Mouse (Mus musculus) stomach, postnatal 0 days (tissue): Measurements from ENCODE around the gene Ipmk. TPM values are rescaled to one million over a fixed set of nuclear protein-coding genes. Genes with fewer than 3 reads are reported as not detected.

Source experiments
- ATAC-seq: fragments of 200-750 bp; cut with Nextera tagmentation; 2 replicates; pipeline ENCODE4 v1.8.0; 2017; ENCODE audit not compliant: low FRiP score, low TSS enrichment
- DNase-seq: peaks from one replicate; pipeline ENCODE4 v3.0.0-alpha.2; 2016; ENCODE audit warnings: low spot score
- H3K27ac ChIP-seq: fragments of 300-500 bp; sonication (generic); replicated peaks from 2 replicates; pipeline ENCODE4 v1.5.1; 2014; ENCODE audit warnings: mild to moderate bottlenecking, control low read depth
- H3K27me3 ChIP-seq: fragments of 300-500 bp; sonication (generic); 2 replicates; pipeline ENCODE4 v1.6.1; 2014; ENCODE audit warnings: low read length; ENCODE audit not compliant: control insufficient read depth, insufficient read depth
- H3K36me3 ChIP-seq: fragments of 300-500 bp; sonication (generic); 2 replicates; pipeline ENCODE4 v1.6.1; 2014; ENCODE audit warnings: low read length, mixed read lengths; ENCODE audit not compliant: control insufficient read depth, insufficient read depth
- H3K4me1 ChIP-seq: fragments of 300-500 bp; sonication (generic); replicated peaks from 2 replicates; pipeline ENCODE4 v1.6.1; 2014; ENCODE audit warnings: antibody characterized with exemption; ENCODE audit not compliant: control insufficient read depth, insufficient read depth
- H3K4me2 ChIP-seq: fragments of 300-500 bp; sonication (generic); replicated peaks from 2 replicates; pipeline ENCODE4 v1.6.1; 2014; ENCODE audit warnings: low read depth, mild to moderate bottlenecking, control low read depth, moderate library complexity
- H3K4me3 ChIP-seq: fragments of 300-500 bp; sonication (generic); 2 replicates; pipeline ENCODE4 v1.5.1; 2014; ENCODE audit warnings: low read depth, low read length, control low read depth
- H3K9ac ChIP-seq: fragments of 300-500 bp; sonication (generic); 2 replicates; pipeline ENCODE4 v1.6.1; 2014; ENCODE audit warnings: mild to moderate bottlenecking, low read length, control low read depth, mixed read lengths
- H3K9me3 ChIP-seq: fragments of 300-500 bp; sonication (generic); 2 replicates; pipeline ENCODE4 v1.6.1; 2016; ENCODE audit warnings: low read length; ENCODE audit not compliant: control insufficient read depth
- CTCF ChIP-seq: IDR thresholded peaks from 2 replicates; pipeline ENCODE4 v1.5.1; 2016; ENCODE audit warnings: antibody characterized with exemption, low read depth, mild to moderate bottlenecking, moderate library complexity
- EP300 ChIP-seq: optimal IDR thresholded peaks from 2 replicates; pipeline ENCODE3; 2016; ENCODE audit warnings: antibody characterized with exemption
- WGBS: fragments of 180-500 bp; shearing (Covaris S2); extraction: QIAGEN DNeasy Blood & Tissue Kit; methylation state at CpG from one replicate; pipeline ENCODE4 v1.1.7; 2014; 5-methylcytosine and 5-hydroxymethylcytosine counted together
- polyA plus RNA-seq: library from polyadenylated mRNA; unstranded; fragments of >200 nt; fragmentation: Nextera tagmentation; extraction: Ambion mirVana; gene quantifications from 2 replicates; pipeline ENCODE4 v1.2.1, GENCODE M21; 2015

Ipmk gene
- polyA plus RNA-seq, 1 experiment from 2014 or later = 9.0 TPM

GRCm38 (mm10) chr10:71405523-71406217 is 58.1 kb downstream of the Ipmk start:
- Histone ChIP-seq H3K4me2 (no peak overlapping the region), H3K27me3 (no peaks in the 10 kb centered on the region), H3K9ac (no peak overlapping the region), H3K36me3 (no peaks in the 10 kb centered on the region), H3K27ac (no peak overlapping the region), H3K9me3 (no peaks in the 10 kb centered on the region), H3K4me3 (no peak overlapping the region), H3K4me1 (no peaks in the 10 kb centered on the region)
- ATAC-seq (no peak), DNase-seq (no peak)
- 73% methylated on average over 5 of the region's 5 CpGs for WGBS
- no peak for TF ChIP-seq CTCF
- TF ChIP-seq EP300 = no peak

GRCm38 (mm10) chr10:71409948-71410347 is 62.4 kb downstream of the Ipmk start:
- no peak for DNase-seq
- 61% methylated on average over 5 of the region's 5 CpGs for WGBS
- Histone ChIP-seq H3K9ac (no peak overlapping the region), H3K27ac (no peak overlapping the region), H3K27me3 (no peaks in the 10 kb centered on the region), H3K4me2 (no peak overlapping the region), H3K36me3 (no peaks in the 10 kb centered on the region), H3K9me3 (no peaks in the 10 kb centered on the region), H3K4me3 (no peak overlapping the region), H3K4me1 (no peaks in the 10 kb centered on the region)
- no peak for TF ChIP-seq CTCF
- TF ChIP-seq EP300 = no peak
- no peak for ATAC-seq

- no peak for DNase-seq
- Histone ChIP-seq H3K4me2 (no peak overlapping the region), H3K27ac (no peak overlapping the region), H3K27me3 (no peaks in the 10 kb centered on the region), H3K4me3 (no peak overlapping the region), H3K9ac (no peak overlapping the region), H3K9me3 (no peaks in the 10 kb centered on the region), H3K4me1 (no peaks in the 10 kb centered on the region), H3K36me3 (no peaks in the 10 kb centered on the region)
- WGBS = 78% methylated on average over 12 of the region's 12 CpGs
- no peak for ATAC-seq
- no peak for TF ChIP-seq EP300
- no peak for TF ChIP-seq CTCF
Measured at GRCm38 (mm10) chr10:71413401-71413800, 65.8 kb downstream of the Ipmk start.

DNA sequence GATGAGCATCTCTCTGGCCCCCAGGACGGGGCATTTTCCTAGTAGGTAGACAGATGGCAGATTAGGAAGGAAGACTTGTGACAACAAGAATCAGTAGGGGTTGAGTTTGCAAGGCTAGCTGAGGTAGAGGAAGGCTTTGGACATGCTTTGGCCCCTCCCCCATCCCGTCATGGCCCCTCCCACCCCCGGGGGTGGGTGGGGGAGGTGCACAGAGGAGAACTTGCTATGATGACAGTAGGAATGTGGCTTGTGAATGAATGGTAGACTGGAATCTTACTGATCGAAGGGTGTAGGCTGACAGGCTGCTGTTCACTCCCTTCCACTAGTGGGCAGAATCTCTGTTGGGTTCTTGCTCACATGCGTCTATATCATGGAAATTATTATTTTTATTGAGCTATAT is 74.0 kb downstream of the Ipmk start:
- DNase-seq (no peak), ATAC-seq (no peak)
- Histone ChIP-seq H3K36me3 (no peaks in the 10 kb centered on the region), H3K9me3 (no peaks in the 10 kb centered on the region), H3K4me3 (no peak overlapping the region), H3K27ac (no peak overlapping the region), H3K9ac (no peak overlapping the region), H3K4me2 (no peak overlapping the region), H3K27me3 (no peaks in the 10 kb centered on the region), H3K4me1 (no peaks in the 10 kb centered on the region)
- TF ChIP-seq EP300 (no peak), CTCF (no peak)
- 52% methylated on average over 5 of the region's 5 CpGs for WGBS

DNA sequence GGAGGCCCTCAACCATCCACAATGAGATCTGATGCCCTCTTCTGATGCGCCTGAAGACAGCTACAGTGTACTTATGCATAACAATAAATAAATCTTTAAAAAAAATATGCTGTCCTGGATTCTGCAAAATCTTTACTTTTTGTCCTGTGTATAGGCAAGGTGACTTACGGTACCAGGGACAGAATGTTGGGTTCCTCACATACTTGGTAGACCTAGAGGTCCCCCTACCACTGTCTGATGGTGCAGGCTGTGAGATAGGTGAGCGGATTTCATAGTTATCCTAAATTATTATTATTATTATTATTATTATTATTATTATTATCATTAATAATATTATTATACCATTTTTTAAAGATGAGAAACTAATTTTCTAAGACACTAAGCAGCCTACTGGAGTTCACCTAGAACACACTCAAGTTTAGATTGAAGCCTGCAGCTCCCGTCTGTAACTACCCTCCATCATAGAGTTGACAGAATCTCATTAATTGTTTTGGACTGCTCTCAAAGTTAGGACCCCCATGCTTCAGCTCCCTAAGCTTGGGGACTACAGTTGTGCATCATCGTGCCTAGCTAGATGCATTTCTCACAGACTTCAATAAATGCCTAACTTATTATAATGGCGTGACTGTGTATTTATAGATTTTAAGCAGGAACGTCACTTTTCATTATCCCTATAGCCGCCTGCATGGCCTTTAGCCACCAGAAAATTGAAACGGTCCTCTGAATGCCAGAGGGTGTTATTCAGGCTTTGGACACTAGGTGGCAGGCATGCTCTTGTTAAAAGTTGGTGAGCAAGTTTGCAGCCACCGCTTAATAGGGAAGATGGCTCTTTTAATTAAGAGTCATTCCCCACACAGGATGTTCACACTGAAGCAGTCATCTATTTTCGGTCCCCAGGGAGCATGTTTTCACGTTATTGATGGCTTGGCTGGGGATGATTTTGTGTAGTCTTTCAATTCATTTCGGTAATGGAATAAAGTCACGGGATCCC is 74.8 kb downstream of the Ipmk start:
- 40% methylated on average over 14 of the region's 14 CpGs for WGBS
- peak; percentile 69 for DNase-seq
- no peak for ATAC-seq

GRCm38 (mm10) chr10:71426740-71427139 is 79.2 kb downstream of the Ipmk start:
- no peak overlapping the region for H3K9ac ChIP-seq
- no peaks in the 10 kb centered on the region for H3K4me1 ChIP-seq
- DNase-seq (no peak), ATAC-seq (no peak)
- no peaks in the 10 kb centered on the region for H3K9me3 ChIP-seq
- TF ChIP-seq CTCF (no peak), EP300 (no peak)
- H3K27ac ChIP-seq = no peak overlapping the region
- no peak overlapping the region for H3K4me2 ChIP-seq
- H3K36me3 ChIP-seq = no peaks in the 10 kb centered on the region
- H3K4me3 ChIP-seq = no peak overlapping the region
- H3K27me3 ChIP-seq = no peaks in the 10 kb centered on the region
- WGBS = 59% methylated on average over 6 of the region's 6 CpGs

More for the DNA sequence above, 74.8 kb downstream of the Ipmk start:
- Histone ChIP-seq H3K4me3 (no peak overlapping the region), H3K27me3 (no peaks in the 10 kb centered on the region), H3K4me1 (no peaks in the 10 kb centered on the region), H3K27ac (no peak overlapping the region), H3K36me3 (no peaks in the 10 kb centered on the region), H3K9me3 (no peaks in the 10 kb centered on the region), H3K4me2 (no peak overlapping the region), H3K9ac (no peak overlapping the region)
- no peak for TF ChIP-seq EP300
- TF ChIP-seq CTCF = peak; percentile 87
